Mouse (Mus musculus) mouse embryonic stem cell (cell line): ENCODE results near the gene 5730409E04Rik.

Experiments
- in situ Hi-C, 2 experiments: fragments of 300-500 bp; cut with MboI; formaldehyde crosslinking; loops; 1 replicate in 1 of 2; 3 replicates in 1 of 2; pipeline ENCODE4 v1.14.3; 2019 to 2020; ENCODE audit warnings: low sequenced_read_pairs in 2 of 2, low pct_unique_long_range_greater_than_20kb in 1 of 2, mixed read lengths in 1 of 2; ENCODE audit not compliant: unreplicated experiment in 1 of 2

The 5730409E04Rik gene

GRCm38 (mm10) chr4:126627021-126627681 lies 17.5 kb downstream of the 5730409E04Rik start:
- in situ Hi-C loops: no loop called here

GRCm38 (mm10) chr4:126631922-126632321 lies 22.3 kb downstream of the 5730409E04Rik start:
- in situ Hi-C loops: no loop called here

GRCm38 (mm10) chr4:126632668-126633067 lies 23.1 kb downstream of the 5730409E04Rik start:
- in situ Hi-C loops: no loop called here

GRCm38 (mm10) chr4:126636330-126636729 lies 26.7 kb downstream of the 5730409E04Rik start:
- in situ Hi-C loops: no loop called here

- in situ Hi-C loops: no loop called here
Measured at GRCm38 (mm10) chr4:126637446-126637845, 27.8 kb downstream of the 5730409E04Rik start.

GRCm38 (mm10) chr4:126639339-126639738 lies 29.7 kb downstream of the 5730409E04Rik start:
- in situ Hi-C loops: no loop called here

- in situ Hi-C loops: no loop called here
Measured at GRCm38 (mm10) chr4:126641901-126642300, 32.3 kb downstream of the 5730409E04Rik start.

- in situ Hi-C loops: no loop called here
Measured at GRCm38 (mm10) chr4:126643815-126644214, 34.2 kb downstream of the 5730409E04Rik start.

- in situ Hi-C loops: no loop called here
Measured at GRCm38 (mm10) chr4:126644333-126644963, 34.8 kb downstream of the 5730409E04Rik start.

GRCm38 (mm10) chr4:126647996-126648910 lies 38.6 kb downstream of the 5730409E04Rik start:
- in situ Hi-C loops: no loop called here

- in situ Hi-C loops: no loop called here
Measured at GRCm38 (mm10) chr4:126653148-126653547, 43.5 kb downstream of the 5730409E04Rik start.

- in situ Hi-C loops: no loop called here
Measured at GRCm38 (mm10) chr4:126655356-126655755, 45.7 kb downstream of the 5730409E04Rik start.

GRCm38 (mm10) chr4:126661249-126661648 lies 51.6 kb downstream of the 5730409E04Rik start:
- in situ Hi-C loops: loop anchor here in 1 of 2 experiments (10.0 kb wide), 1 partner anchor 174 kb away; no protein-coding TSS in a partner anchor
